Mouse (Mus musculus) limb, embryonic 11.5 days (tissue): ENCODE data around the gene Asb16. TPM values are rescaled to one million over a fixed set of nuclear protein-coding genes. Genes with fewer than 3 reads are reported as not detected.

Experiments used
- ATAC-seq: fragments of 200-750 bp; cut with Nextera tagmentation; 2 replicates; pipeline ENCODE4 v1.8.0; 2017; ENCODE audit warnings: low read depth; ENCODE audit not compliant: insufficient number of reproducible peaks, low FRiP score, low TSS enrichment
- DNase-seq: peaks from one replicate; pipeline ENCODE4 v3.0.0-alpha.2; 2015; ENCODE audit warnings: low spot score
- H3K27ac ChIP-seq: fragments of 300-500 bp; sonication (generic); replicated peaks from 2 replicates; pipeline ENCODE4 v1.5.1; 2014; ENCODE audit warnings: low read depth, mild to moderate bottlenecking, low read length
- H3K27me3 ChIP-seq: fragments of 300-500 bp; sonication (generic); 2 replicates; pipeline ENCODE4 v1.6.1; 2014; ENCODE audit warnings: mild to moderate bottlenecking, low read length, mixed read lengths; ENCODE audit not compliant: control insufficient read depth, insufficient read depth
- H3K36me3 ChIP-seq: fragments of 300-500 bp; sonication (generic); 2 replicates; pipeline ENCODE4 v1.6.1; 2014; ENCODE audit warnings: mild to moderate bottlenecking, low read length, moderate library complexity, mixed read lengths; ENCODE audit not compliant: control insufficient read depth, insufficient read depth
- H3K4me1 ChIP-seq: fragments of 300-500 bp; sonication (generic); 2 replicates; pipeline ENCODE4 v1.6.1; 2014; ENCODE audit warnings: low read length, mixed read lengths; ENCODE audit not compliant: control insufficient read depth, insufficient read depth
- H3K4me2 ChIP-seq: fragments of 300-500 bp; sonication (generic); 2 replicates; pipeline ENCODE4 v1.6.1; 2014; ENCODE audit warnings: low read depth, mild to moderate bottlenecking, moderate library complexity; ENCODE audit not compliant: severe bottlenecking
- H3K4me3 ChIP-seq: fragments of 300-500 bp; sonication (generic); 2 replicates; pipeline ENCODE4 v1.5.1; 2014; ENCODE audit warnings: low read depth, low read length
- H3K9ac ChIP-seq: fragments of 300-500 bp; sonication (generic); 2 replicates; pipeline ENCODE4 v1.6.1; 2014; ENCODE audit warnings: mild to moderate bottlenecking, low read length
- H3K9me3 ChIP-seq: fragments of 300-500 bp; sonication (generic); 2 replicates; pipeline ENCODE4 v1.6.1; 2016; ENCODE audit warnings: low read length; ENCODE audit not compliant: control insufficient read depth
- WGBS: fragments of 180-500 bp; shearing (Covaris S2); extraction: QIAGEN DNeasy Blood & Tissue Kit; methylation state at CpG from one replicate; pipeline ENCODE4 v1.1.7; 2014; 5-methylcytosine and 5-hydroxymethylcytosine counted together
- polyA plus RNA-seq: library from polyadenylated mRNA; unstranded; fragments of >200 nt; fragmentation: Nextera tagmentation; extraction: Ambion mirVana; gene quantifications from 2 replicates; pipeline ENCODE4 v1.2.1, GENCODE M21; 2014

Asb16 gene
- polyA plus RNA-seq: 0.13 and 0.33 TPM in 2 replicates

- ATAC-seq (no peak), DNase-seq (no peak)
- Histone ChIP-seq H3K9me3 (no peaks in the 10 kb centered on the region), H3K36me3 (peaks cover 8% of the 10 kb centered on the region; the same call in 1 of the 2 replicates), H3K4me2 (no peak within 1 kb of the TSS), H3K27ac (no peak within 1 kb of the TSS), H3K9ac (no peak within 1 kb of the TSS), H3K27me3 (no peaks in the 10 kb centered on the region), H3K4me3 (no peak within 1 kb of the TSS), H3K4me1 (no peaks in the 10 kb centered on the region)
- WGBS: 87% methylated on average over 12 of the region's 12 CpGs
Observed at GRCm38 (mm10) chr11:102268520-102269244, at the start of gene Asb16. TSS of gene Asb16 (plus strand) at chr11:102268743.

GRCm38 (mm10) chr11:102218783-102219182 is 49.8 kb upstream of the Asb16 start:
- no peaks in the 10 kb centered on the region for H3K27me3 ChIP-seq
- H3K27ac ChIP-seq: peak overlapping the region; percentile 72
- peak overlapping the region; percentile 76 for H3K4me2 ChIP-seq
- peak overlapping the region; percentile 28 for H3K4me3 ChIP-seq
- H3K9ac ChIP-seq: peak overlapping the region; percentile 49; the same call in 1 of the 2 replicates
- DNase-seq: peak; percentile 82
- H3K36me3 ChIP-seq: no peaks in the 10 kb centered on the region; the same call in 1 of the 2 replicates
- 0% methylated on average over 10 of the region's 10 CpGs for WGBS
- no peaks in the 10 kb centered on the region for H3K9me3 ChIP-seq
- peaks cover 45% of the 10 kb centered on the region for H3K4me1 ChIP-seq
- peak; percentile 65 for ATAC-seq

- peak overlapping the region; percentile 72 for H3K27ac ChIP-seq
- H3K9ac ChIP-seq: peak overlapping the region; percentile 49; the same call in 1 of the 2 replicates
- ATAC-seq (no peak), DNase-seq (no peak)
- H3K4me1 ChIP-seq: peaks cover 47% of the 10 kb centered on the region
- H3K27me3 ChIP-seq: no peaks in the 10 kb centered on the region
- WGBS: 66% methylated on average over 14 of the region's 14 CpGs
- peak overlapping the region; percentile 28; the same call in 1 of the 2 replicates for H3K4me3 ChIP-seq
- no peaks in the 10 kb centered on the region for H3K9me3 ChIP-seq
- peak overlapping the region; percentile 76 for H3K4me2 ChIP-seq
- no peaks in the 10 kb centered on the region; the same call in 1 of the 2 replicates for H3K36me3 ChIP-seq
Observed at GRCm38 (mm10) chr11:102219247-102219993, 49.1 kb upstream of the Asb16 start.

- H3K4me2 ChIP-seq: no peak overlapping the region
- H3K36me3 ChIP-seq: no peaks in the 10 kb centered on the region; the same call in 1 of the 2 replicates
- DNase-seq: no peak
- peaks cover 49% of the 10 kb centered on the region for H3K4me1 ChIP-seq
- H3K9me3 ChIP-seq: no peaks in the 10 kb centered on the region
- H3K4me3 ChIP-seq: no peak overlapping the region
- no peaks in the 10 kb centered on the region for H3K27me3 ChIP-seq
- 68% methylated on average over 4 of the region's 4 CpGs for WGBS
- no peak overlapping the region for H3K27ac ChIP-seq
- ATAC-seq: no peak
- H3K9ac ChIP-seq: no peak overlapping the region
Observed at GRCm38 (mm10) chr11:102219994-102220346, 48.6 kb upstream of the Asb16 start.

GRCm38 (mm10) chr11:102220451-102220850 is 48.1 kb upstream of the Asb16 start:
- ATAC-seq: no peak
- whole genome bisulfite sequencing: 63% methylated on average over 6 of the region's 6 CpGs
- Histone ChIP-seq H3K4me3 (no peak overlapping the region), H3K27me3 (no peaks in the 10 kb centered on the region), H3K4me1 (peaks cover 48% of the 10 kb centered on the region), H3K36me3 (no peaks in the 10 kb centered on the region; the same call in 1 of the 2 replicates), H3K9me3 (no peaks in the 10 kb centered on the region), H3K4me2 (no peak overlapping the region), H3K9ac (no peak overlapping the region), H3K27ac (no peak overlapping the region)
- no peak for DNase-seq

GRCm38 (mm10) chr11:102221243-102221953 is 47.1 kb upstream of the Asb16 start:
- H3K9me3 ChIP-seq: no peaks in the 10 kb centered on the region
- no peak overlapping the region for H3K9ac ChIP-seq
- no peaks in the 10 kb centered on the region; the same call in 1 of the 2 replicates for H3K36me3 ChIP-seq
- no peak overlapping the region for H3K27ac ChIP-seq
- no peak overlapping the region for H3K4me2 ChIP-seq
- H3K4me1 ChIP-seq: peaks cover 42% of the 10 kb centered on the region
- DNase-seq: no peak
- ATAC-seq: no peak
- no peaks in the 10 kb centered on the region for H3K27me3 ChIP-seq
- no peak overlapping the region for H3K4me3 ChIP-seq
- WGBS: 81% methylated on average over 8 of the region's 8 CpGs

GRCm38 (mm10) chr11:102221954-102222351 is 46.6 kb upstream of the Asb16 start:
- DNase-seq: no peak
- no peak overlapping the region for H3K9ac ChIP-seq
- H3K4me3 ChIP-seq: no peak overlapping the region
- peaks cover 45% of the 10 kb centered on the region for H3K4me1 ChIP-seq
- H3K9me3 ChIP-seq: no peaks in the 10 kb centered on the region
- H3K27ac ChIP-seq: no peak overlapping the region
- ATAC-seq: no peak
- 77% methylated on average over 8 of the region's 8 CpGs for WGBS
- no peaks in the 10 kb centered on the region for H3K27me3 ChIP-seq
- no peaks in the 10 kb centered on the region; the same call in 1 of the 2 replicates for H3K36me3 ChIP-seq
- H3K4me2 ChIP-seq: no peak overlapping the region

- WGBS: 41% methylated on average over 6 of the region's 6 CpGs
- H3K27ac ChIP-seq: no peak overlapping the region
- DNase-seq: peak; percentile 82
- peaks cover 48% of the 10 kb centered on the region for H3K4me1 ChIP-seq
- H3K4me3 ChIP-seq: no peak overlapping the region
- H3K9ac ChIP-seq: no peak overlapping the region
- no peaks in the 10 kb centered on the region for H3K9me3 ChIP-seq
- H3K36me3 ChIP-seq: no peaks in the 10 kb centered on the region
- no peak overlapping the region for H3K4me2 ChIP-seq
- no peaks in the 10 kb centered on the region for H3K27me3 ChIP-seq
- no peak for ATAC-seq
Observed at GRCm38 (mm10) chr11:102223166-102223565, 45.4 kb upstream of the Asb16 start.
